Mouse (Mus musculus): ENCODE measurements around the gene Znrf2. TPM values are rescaled to one million over a fixed set of nuclear protein-coding genes. Genes with fewer than 3 reads are reported as not detected.

Gene Znrf2
- total and polyA plus RNA-seq, 3 experiments: 16.0 to 26.9 (median 18.3) TPM

- H3K4me1 ChIP-seq (ENCODE audit: control insufficient read depth in 1 of 2, insufficient read depth in 2 of 2): peaks cover 0 to 24% of the 10 kb centered on the region in 2 experiments; a peak in 2 of 4 replicates
- no peaks in the 10 kb centered on the region for H3K79me2 ChIP-seq (replicated peaks; ENCODE audit: control insufficient read depth, extremely low read depth, insufficient read depth, poor library complexity, severe bottlenecking)
- DNase-seq (ENCODE audit: extremely low read depth): no peak
- H3K27me3 ChIP-seq (replicated peaks): no peaks in the 10 kb centered on the region
- no peak for TF ChIP-seq TBP (conservative IDR thresholded peaks at IDR 0.05; ENCODE audit: low read depth, low read length)
- no peak for TF ChIP-seq JUN (IDR thresholded peaks at IDR 0.05; ENCODE audit: insufficient read depth, low read depth, low read length)
- in situ Hi-C loops (cut with MboI; ENCODE audit: low pct_ligation_motif_present, low pct_unique_long_range_greater_than_20kb, low sequenced_read_pairs): no loop called here
- H3K36me3 ChIP-seq (replicated peaks in 1 of 2; ENCODE audit: control insufficient read depth in 1 of 2, insufficient read depth in 1 of 2, low read length in 1 of 2): no peaks in the 10 kb centered on the region
- dilution Hi-C loops (cut with MboI; ENCODE audit: extremely low pct_ligation_motif_present, extremely low pct_unique_long_range_greater_than_20kb, low sequenced_read_pairs): no loop called here
- no peak overlapping the region for H3K27ac ChIP-seq (ENCODE audit: insufficient read depth, low read depth)
- H3K4me3 ChIP-seq (replicated peaks in 1 of 3; ENCODE audit: low read depth in 2 of 3, low read length in 2 of 3, poor library complexity in 1 of 3): no peak overlapping the region
- H3K9me3 ChIP-seq (replicated peaks; ENCODE audit: low read length): no peaks in the 10 kb centered on the region
- no peak overlapping the region for H3K9ac ChIP-seq (ENCODE audit: insufficient read depth, low read depth)
- H3K4me2 ChIP-seq (ENCODE audit: insufficient read depth, low read depth, poor library complexity, severe bottlenecking): no peak overlapping the region
These were observed 119.8 kb downstream of the Znrf2 start for GRCm38 (mm10) chr6:54936496-54936895.

GRCm38 (mm10) chr6:54939631-54940030 is 122.9 kb downstream of the Znrf2 start:
- in situ Hi-C loops (cut with MboI; ENCODE audit: low pct_ligation_motif_present, low pct_unique_long_range_greater_than_20kb, low sequenced_read_pairs): no loop called here
- Histone ChIP-seq H3K9me3 (replicated peaks; ENCODE audit: low read length) (no peaks in the 10 kb centered on the region), H3K36me3 (replicated peaks in 1 of 2; ENCODE audit: control insufficient read depth in 1 of 2, insufficient read depth in 1 of 2, low read length in 1 of 2) (no peaks in the 10 kb centered on the region), H3K27me3 (replicated peaks) (no peaks in the 10 kb centered on the region), H3K79me2 (replicated peaks; ENCODE audit: control insufficient read depth, extremely low read depth, insufficient read depth, poor library complexity, severe bottlenecking) (no peaks in the 10 kb centered on the region), H3K4me3 (replicated peaks in 1 of 3; ENCODE audit: low read depth in 2 of 3, low read length in 2 of 3, poor library complexity in 1 of 3) (no peak overlapping the region), H3K4me1 (ENCODE audit: control insufficient read depth in 1 of 2, insufficient read depth in 2 of 2) (peaks cover 0 to 9% of the 10 kb centered on the region in 2 experiments; a peak in 2 of 4 replicates), H3K27ac (ENCODE audit: insufficient read depth, low read depth) (no peak overlapping the region), H3K4me2 (ENCODE audit: insufficient read depth, low read depth, poor library complexity, severe bottlenecking) (no peak overlapping the region), H3K9ac (ENCODE audit: insufficient read depth, low read depth) (no peak overlapping the region)
- DNase-seq (ENCODE audit: extremely low read depth): no peak
- no peak for TF ChIP-seq ETS1 (conservative IDR thresholded peaks at IDR 0.05; ENCODE audit: low read depth, low read length)
- dilution Hi-C loops (cut with MboI; ENCODE audit: extremely low pct_ligation_motif_present, extremely low pct_unique_long_range_greater_than_20kb, low sequenced_read_pairs): no loop called here

- Histone ChIP-seq H3K36me3 (replicated peaks in 1 of 2; ENCODE audit: control insufficient read depth in 1 of 2, insufficient read depth in 1 of 2, low read length in 1 of 2) (no peaks in the 10 kb centered on the region), H3K27ac (ENCODE audit: insufficient read depth, low read depth) (no peak overlapping the region), H3K4me1 (ENCODE audit: control insufficient read depth in 1 of 2, insufficient read depth in 2 of 2) (peaks cover 0 to 8% of the 10 kb centered on the region in 2 experiments; a peak in 2 of 4 replicates), H3K4me2 (ENCODE audit: insufficient read depth, low read depth, poor library complexity, severe bottlenecking) (no peak overlapping the region), H3K27me3 (replicated peaks) (no peaks in the 10 kb centered on the region), H3K9ac (ENCODE audit: insufficient read depth, low read depth) (no peak overlapping the region), H3K4me3 (replicated peaks in 1 of 3; ENCODE audit: low read depth in 2 of 3, low read length in 2 of 3, poor library complexity in 1 of 3) (no peak overlapping the region), H3K79me2 (replicated peaks; ENCODE audit: control insufficient read depth, extremely low read depth, insufficient read depth, poor library complexity, severe bottlenecking) (no peaks in the 10 kb centered on the region), H3K9me3 (replicated peaks; ENCODE audit: low read length) (no peaks in the 10 kb centered on the region)
- in situ Hi-C loops (cut with MboI; ENCODE audit: low pct_ligation_motif_present, low pct_unique_long_range_greater_than_20kb, low sequenced_read_pairs): no loop called here
- DNase-seq (ENCODE audit: extremely low read depth): no peak
- TF ChIP-seq POLR2AphosphoS2 (IDR thresholded peaks at IDR 0.05; ENCODE audit: low read depth, low read length) (no peak), CHD1 (IDR thresholded peaks at IDR 0.05; ENCODE audit: low read depth, low read length) (no peak), JUN (IDR thresholded peaks at IDR 0.05; ENCODE audit: insufficient read depth, low read depth, low read length) (no peak)
- dilution Hi-C loops (cut with MboI; ENCODE audit: extremely low pct_ligation_motif_present, extremely low pct_unique_long_range_greater_than_20kb, low sequenced_read_pairs): no loop called here
These were observed 123.4 kb downstream of the Znrf2 start for GRCm38 (mm10) chr6:54940126-54940525.

GRCm38 (mm10) chr6:54941149-54941548 is 124.4 kb downstream of the Znrf2 start:
- DNase-seq (ENCODE audit: extremely low read depth): no peak
- H3K36me3 ChIP-seq (replicated peaks in 1 of 2; ENCODE audit: control insufficient read depth in 1 of 2, insufficient read depth in 1 of 2, low read length in 1 of 2): no peaks in the 10 kb centered on the region
- in situ Hi-C loops (cut with MboI; ENCODE audit: low pct_ligation_motif_present, low pct_unique_long_range_greater_than_20kb, low sequenced_read_pairs) (no loop called here), dilution Hi-C loops (cut with MboI; ENCODE audit: extremely low pct_ligation_motif_present, extremely low pct_unique_long_range_greater_than_20kb, low sequenced_read_pairs) (no loop called here)
- no peak overlapping the region for H3K4me3 ChIP-seq (replicated peaks in 1 of 3; ENCODE audit: low read depth in 2 of 3, low read length in 2 of 3, poor library complexity in 1 of 3)
- H3K27me3 ChIP-seq (replicated peaks): no peaks in the 10 kb centered on the region
- H3K4me1 ChIP-seq (ENCODE audit: control insufficient read depth in 1 of 2, insufficient read depth in 2 of 2): peaks cover 0 to 7% of the 10 kb centered on the region in 2 experiments; a peak in 2 of 4 replicates
- no peaks in the 10 kb centered on the region for H3K79me2 ChIP-seq (replicated peaks; ENCODE audit: control insufficient read depth, extremely low read depth, insufficient read depth, poor library complexity, severe bottlenecking)
- no peak overlapping the region for H3K4me2 ChIP-seq (ENCODE audit: insufficient read depth, low read depth, poor library complexity, severe bottlenecking)
- H3K9me3 ChIP-seq (replicated peaks; ENCODE audit: low read length): no peaks in the 10 kb centered on the region
- H3K9ac ChIP-seq (ENCODE audit: insufficient read depth, low read depth): no peak overlapping the region
- no peak overlapping the region for H3K27ac ChIP-seq (ENCODE audit: insufficient read depth, low read depth)
- no peak for TF ChIP-seq MXI1 (IDR thresholded peaks at IDR 0.05; ENCODE audit: low read depth, low read length)
- no peak for TF ChIP-seq ZC3H11A (IDR thresholded peaks at IDR 0.05; ENCODE audit: low read depth, low read length)
- TF ChIP-seq JUN (IDR thresholded peaks at IDR 0.05; ENCODE audit: insufficient read depth, low read depth, low read length): no peak
- no peak for TF ChIP-seq CTCF (conservative IDR thresholded peaks at IDR 0.05 in 1 of 2, IDR thresholded peaks at IDR 0.05 in 1 of 2; ENCODE audit: low read depth in 2 of 2, low read length in 2 of 2)
- TF ChIP-seq MAX (IDR thresholded peaks at IDR 0.05; ENCODE audit: low read length): no peak
- no peak for TF ChIP-seq MEF2A (IDR thresholded peaks at IDR 0.05; ENCODE audit: borderline replicate concordance, low read depth, low read length)
- TF ChIP-seq SMC3 (IDR thresholded peaks at IDR 0.05; ENCODE audit: low read depth, low read length): no peak
- no peak for TF ChIP-seq ZMIZ1 (IDR thresholded peaks at IDR 0.05; ENCODE audit: low read depth, low read length)
- TF ChIP-seq UBTF (IDR thresholded peaks at IDR 0.05; ENCODE audit: low read depth, low read length): no peak
- no peak for TF ChIP-seq RAD21 (IDR thresholded peaks at IDR 0.05; ENCODE audit: low read depth, low read length)
- no peak for TF ChIP-seq EP300 (IDR thresholded peaks at IDR 0.05; ENCODE audit: low read length)
- no peak for TF ChIP-seq IRF4 (IDR thresholded peaks at IDR 0.05; ENCODE audit: low read depth, low read length)
- TF ChIP-seq JUND (conservative IDR thresholded peaks at IDR 0.05; ENCODE audit: low read depth, low read length): no peak
- no peak for TF ChIP-seq CHD1 (IDR thresholded peaks at IDR 0.05; ENCODE audit: low read depth, low read length)
- no peak for TF ChIP-seq HCFC1 (IDR thresholded peaks at IDR 0.05; ENCODE audit: low read depth, low read length)
- no peak for TF ChIP-seq E2F4 (IDR thresholded peaks at IDR 0.05; ENCODE audit: insufficient replicate concordance, low read depth, low read length)

Data from CH12.LX (cell line).